Mouse (Mus musculus) midbrain, embryonic 15.5 days (tissue): ENCODE results near the gene Pglyrp1. TPM values are rescaled to one million over a fixed set of nuclear protein-coding genes. Genes with fewer than 3 reads are reported as not detected.
A peak's percentile ranks its signal among the peaks of the same experiment; 100 is the strongest.

ENCODE experiments used
- ATAC-seq: fragments of 200-750 bp; cut with Nextera tagmentation; replicated peaks from 2 replicates; pipeline ENCODE4 v1.8.0; 2017; ENCODE audit warnings: moderate TSS enrichment
- H3K27ac ChIP-seq: fragments of 300-500 bp; sonication (generic); 2 replicates; pipeline ENCODE4 v1.5.1; 2015; ENCODE audit warnings: mild to moderate bottlenecking, inconsistent platforms
- H3K27me3 ChIP-seq: fragments of 300-500 bp; sonication (generic); replicated peaks from 2 replicates; pipeline ENCODE4 v1.6.1; 2015; ENCODE audit warnings: inconsistent platforms
- H3K36me3 ChIP-seq: fragments of 300-500 bp; sonication (generic); replicated peaks from 2 replicates; pipeline ENCODE4 v1.6.1; 2015; ENCODE audit warnings: inconsistent platforms
- H3K4me1 ChIP-seq: fragments of 300-500 bp; sonication (generic); 2 replicates; pipeline ENCODE4 v1.6.1; 2015; ENCODE audit warnings: inconsistent platforms
- H3K4me2 ChIP-seq: fragments of 300-500 bp; sonication (generic); 2 replicates; pipeline ENCODE4 v1.6.1; 2015; ENCODE audit warnings: inconsistent platforms, mild to moderate bottlenecking, moderate library complexity
- H3K4me3 ChIP-seq: fragments of 300-500 bp; sonication (generic); 2 replicates; pipeline ENCODE4 v1.5.1; 2015; ENCODE audit warnings: mild to moderate bottlenecking, inconsistent platforms
- H3K9ac ChIP-seq: fragments of 300-500 bp; sonication (generic); 2 replicates; pipeline ENCODE4 v1.6.1; 2015; ENCODE audit warnings: mild to moderate bottlenecking, inconsistent platforms
- H3K9me3 ChIP-seq: fragments of 300-500 bp; sonication (generic); 2 replicates; pipeline ENCODE4 v1.6.1; 2016; ENCODE audit warnings: inconsistent platforms
- WGBS: fragments of 180-500 bp; shearing (Covaris S2); methylation state at CpG from one replicate; pipeline ENCODE4 v1.1.7; 2015; ENCODE audit warnings: mixed read lengths; 5-methylcytosine and 5-hydroxymethylcytosine counted together
- polyA plus RNA-seq: library from polyadenylated mRNA; unstranded; fragments of >200 nt; fragmentation: Nextera tagmentation; extraction: Ambion mirVana; gene quantifications from 2 replicates; pipeline ENCODE4 v1.2.1, GENCODE M21; 2015

Gene Pglyrp1
- polyA plus RNA-seq, 1 experiment from 2014 or later: 27.0 TPM

- H3K4me1 ChIP-seq: peaks cover 25% of the 10 kb centered on the region
- H3K4me2 ChIP-seq: peak overlapping the region; percentile 81
- peak overlapping the region; percentile 47 for H3K9ac ChIP-seq
- 27% methylated on average over 27 of the region's 27 CpGs for whole genome bisulfite sequencing
- H3K27ac ChIP-seq: no peak overlapping the region
- no peaks in the 10 kb centered on the region for H3K36me3 ChIP-seq
- H3K9me3 ChIP-seq: no peaks in the 10 kb centered on the region
- ATAC-seq: peak; percentile 47
- no peaks in the 10 kb centered on the region for H3K27me3 ChIP-seq
- peak overlapping the region; percentile 45 for H3K4me3 ChIP-seq
These were observed 21.9 kb downstream of the Pglyrp1 start for GRCm38 (mm10) chr7:18893009-18893408.

GRCm38 (mm10) chr7:18893651-18894430 lies 22.7 kb downstream of the Pglyrp1 start:
- H3K4me3 ChIP-seq: peak overlapping the region; percentile 45
- H3K27ac ChIP-seq: no peak overlapping the region
- peak; percentile 12 for ATAC-seq
- H3K27me3 ChIP-seq: no peaks in the 10 kb centered on the region
- 2% methylated on average over 41 of the region's 41 CpGs for WGBS
- peak overlapping the region; percentile 81 for H3K4me2 ChIP-seq
- no peaks in the 10 kb centered on the region for H3K9me3 ChIP-seq
- H3K9ac ChIP-seq: peak overlapping the region; percentile 46
- H3K36me3 ChIP-seq: no peaks in the 10 kb centered on the region
- H3K4me1 ChIP-seq: peaks cover 25% of the 10 kb centered on the region

GRCm38 (mm10) chr7:18896536-18896935 lies 25.4 kb downstream of the Pglyrp1 start:
- Histone ChIP-seq H3K27me3 (no peaks in the 10 kb centered on the region), H3K9me3 (no peaks in the 10 kb centered on the region), H3K27ac (no peak overlapping the region; the same call in 1 of the 2 replicates), H3K9ac (no peak overlapping the region), H3K4me3 (no peak overlapping the region), H3K36me3 (no peaks in the 10 kb centered on the region), H3K4me2 (no peak overlapping the region), H3K4me1 (peaks cover 25% of the 10 kb centered on the region)
- no peak for ATAC-seq
- 23% methylated on average over 5 of the region's 5 CpGs for WGBS

GRCm38 (mm10) chr7:18900513-18900912 lies 29.4 kb downstream of the Pglyrp1 start:
- Histone ChIP-seq H3K4me2 (no peak overlapping the region), H3K9me3 (no peaks in the 10 kb centered on the region), H3K36me3 (no peaks in the 10 kb centered on the region), H3K27me3 (no peaks in the 10 kb centered on the region), H3K9ac (no peak overlapping the region), H3K4me3 (no peak overlapping the region), H3K4me1 (0 out of 2 replicates have a peak, but pooled peaks cover 7% of the 10 kb centered on the region), H3K27ac (no peak overlapping the region)
- WGBS: 90% methylated on average over 2 of the region's 2 CpGs
- ATAC-seq: no peak

- 69% methylated on average over 3 of the region's 3 CpGs for WGBS
- H3K9ac ChIP-seq: no peak overlapping the region
- no peak for ATAC-seq
- H3K27ac ChIP-seq: no peak overlapping the region
- H3K4me3 ChIP-seq: no peak overlapping the region
- H3K4me2 ChIP-seq: no peak overlapping the region
- no peaks in the 10 kb centered on the region for H3K27me3 ChIP-seq
- H3K36me3 ChIP-seq: no peaks in the 10 kb centered on the region
- no peaks in the 10 kb centered on the region for H3K9me3 ChIP-seq
- H3K4me1 ChIP-seq: no peaks in the 10 kb centered on the region
These were observed 31.4 kb downstream of the Pglyrp1 start for GRCm38 (mm10) chr7:18902486-18902885.

GRCm38 (mm10) chr7:18904971-18905370 lies 33.8 kb downstream of the Pglyrp1 start:
- Histone ChIP-seq H3K9ac (no peak overlapping the region), H3K27me3 (no peaks in the 10 kb centered on the region), H3K4me1 (peaks cover 12% of the 10 kb centered on the region), H3K27ac (no peak overlapping the region), H3K4me3 (no peak overlapping the region), H3K36me3 (no peaks in the 10 kb centered on the region), H3K9me3 (no peaks in the 10 kb centered on the region), H3K4me2 (no peak overlapping the region)
- no peak for ATAC-seq
- 73% methylated on average over 3 of the region's 3 CpGs for WGBS

- ATAC-seq: no peak; the same call in 1 of the 2 replicates
- 8% methylated on average over 17 of the region's 17 CpGs for WGBS
- Histone ChIP-seq H3K9ac (peak overlapping the region; percentile 37; the same call in 1 of the 2 replicates), H3K36me3 (no peaks in the 10 kb centered on the region), H3K27ac (no peak overlapping the region), H3K27me3 (no peaks in the 10 kb centered on the region), H3K4me1 (peaks cover 17% of the 10 kb centered on the region), H3K4me3 (peak overlapping the region; percentile 60), H3K4me2 (peak overlapping the region; percentile 63), H3K9me3 (no peaks in the 10 kb centered on the region)
These were observed 38.7 kb downstream of the Pglyrp1 start for GRCm38 (mm10) chr7:18909797-18910196.

- no peaks in the 10 kb centered on the region for H3K9me3 ChIP-seq
- H3K4me3 ChIP-seq: peak within 1 kb of the TSS; percentile 60
- ATAC-seq: peak; percentile 99
- H3K27ac ChIP-seq: peak within 1 kb of the TSS; percentile 32
- H3K9ac ChIP-seq: peak within 1 kb of the TSS; percentile 37; the same call in 1 of the 2 replicates
- H3K4me2 ChIP-seq: peak within 1 kb of the TSS; percentile 63
- H3K27me3 ChIP-seq: no peaks in the 10 kb centered on the region
- H3K4me1 ChIP-seq: peaks cover 17% of the 10 kb centered on the region
- WGBS: under 1% methylated on average over 33 of the region's 33 CpGs
- no peaks in the 10 kb centered on the region for H3K36me3 ChIP-seq
These were observed 39.2 kb downstream of the Pglyrp1 start, which contains the start of gene Ccdc61 for GRCm38 (mm10) chr7:18910241-18910831. TSS of gene Ccdc61 (minus strand) at chr7:18910415.

- WGBS: 61% methylated on average over 4 of the region's 4 CpGs
These were observed 45.1 kb downstream of the Pglyrp1 start for GRCm38 (mm10) chr7:18916254-18916653.

GRCm38 (mm10) chr7:18917931-18918330 lies 46.8 kb downstream of the Pglyrp1 start:
- ATAC-seq: no peak
- Histone ChIP-seq H3K4me1 (peaks cover 22% of the 10 kb centered on the region), H3K27me3 (no peaks in the 10 kb centered on the region), H3K4me3 (no peak overlapping the region), H3K36me3 (no peaks in the 10 kb centered on the region), H3K9ac (no peak overlapping the region), H3K4me2 (no peak overlapping the region), H3K27ac (no peak overlapping the region), H3K9me3 (no peaks in the 10 kb centered on the region)
- WGBS: 59% methylated on average over 3 of the region's 3 CpGs

More at GRCm38 (mm10) chr7:18916254-18916653, 45.1 kb downstream of the Pglyrp1 start:
- Histone ChIP-seq H3K9me3 (no peaks in the 10 kb centered on the region), H3K4me2 (no peak overlapping the region), H3K4me1 (peaks cover 7% of the 10 kb centered on the region), H3K9ac (no peak overlapping the region), H3K4me3 (no peak overlapping the region), H3K27me3 (no peaks in the 10 kb centered on the region), H3K36me3 (no peaks in the 10 kb centered on the region), H3K27ac (no peak overlapping the region)
- ATAC-seq: no peak

GRCm38 (mm10) chr7:18921069-18921468 lies 49.9 kb downstream of the Pglyrp1 start:
- Histone ChIP-seq H3K27me3 (no peaks in the 10 kb centered on the region), H3K4me3 (peak overlapping the region; percentile 17), H3K36me3 (no peaks in the 10 kb centered on the region), H3K9me3 (no peaks in the 10 kb centered on the region), H3K27ac (peak overlapping the region; percentile 83), H3K4me1 (peaks cover 45% of the 10 kb centered on the region), H3K9ac (peak overlapping the region; percentile 25; the same call in 1 of the 2 replicates), H3K4me2 (peak overlapping the region; percentile 42)
- ATAC-seq: peak; percentile 15; the same call in 1 of the 2 replicates
- WGBS: 5% methylated on average over 12 of the region's 12 CpGs

GRCm38 (mm10) chr7:18922807-18923206 lies 51.7 kb downstream of the Pglyrp1 start:
- Histone ChIP-seq H3K9ac (0 out of 2 replicates have a peak overlapping the region, but pooled peaks have one; percentile 24), H3K36me3 (no peaks in the 10 kb centered on the region), H3K4me3 (peak overlapping the region; percentile 75), H3K27me3 (no peaks in the 10 kb centered on the region), H3K9me3 (no peaks in the 10 kb centered on the region), H3K4me2 (peak overlapping the region; percentile 74), H3K4me1 (peaks cover 53% of the 10 kb centered on the region), H3K27ac (peak overlapping the region; percentile 97)
- 9% methylated on average over 5 of the region's 5 CpGs for WGBS
- ATAC-seq: peak; percentile 19
